Mouse (Mus musculus) retina, embryonic 14.5 days (tissue): ENCODE measurements around the gene Phactr1.
A peak's percentile ranks its signal among the peaks of the same experiment; 100 is the strongest.

Source experiments
- DNase-seq: peaks from one replicate; pipeline ENCODE4 v3.0.0-alpha.2; 2015; ENCODE audit warnings: low spot score

The Phactr1 gene

DNA sequence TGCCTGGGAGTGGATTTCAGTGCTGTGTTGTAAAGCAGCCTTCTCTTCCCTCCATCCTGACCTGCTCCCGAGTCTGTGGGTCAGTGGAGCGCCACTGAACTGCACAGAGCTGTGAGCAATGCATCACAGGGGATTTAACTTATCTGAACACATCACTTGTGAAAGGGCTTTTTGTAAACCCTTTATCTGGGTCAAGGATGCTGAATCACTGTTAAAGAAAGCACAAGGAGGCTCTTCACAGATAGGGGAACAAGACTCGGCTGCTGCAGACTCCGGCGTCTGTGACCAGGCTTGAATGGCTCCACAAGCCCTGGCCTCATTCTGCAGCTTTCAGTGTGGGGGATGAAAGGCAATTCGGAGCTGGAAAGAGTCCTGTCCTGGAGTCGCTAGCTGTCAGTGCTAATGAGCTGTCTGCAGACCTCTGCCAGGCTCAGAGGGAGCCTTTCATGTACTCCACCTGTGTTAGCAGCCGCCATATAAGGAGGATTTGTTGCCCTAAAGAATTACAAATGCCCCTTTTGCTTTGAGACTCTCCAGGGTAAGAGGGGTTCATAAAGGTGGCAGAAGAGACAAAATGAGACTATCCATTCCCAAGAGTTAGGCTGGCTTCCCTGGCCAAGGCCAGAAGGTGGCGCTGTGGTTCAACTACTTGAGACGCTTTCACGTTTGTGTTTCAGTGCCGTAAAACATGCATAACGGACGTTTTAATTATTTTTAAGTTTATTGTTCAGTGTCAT lies 502.2 kb downstream of the Phactr1 start:
- DNase-seq: peak; percentile 94

DNA sequence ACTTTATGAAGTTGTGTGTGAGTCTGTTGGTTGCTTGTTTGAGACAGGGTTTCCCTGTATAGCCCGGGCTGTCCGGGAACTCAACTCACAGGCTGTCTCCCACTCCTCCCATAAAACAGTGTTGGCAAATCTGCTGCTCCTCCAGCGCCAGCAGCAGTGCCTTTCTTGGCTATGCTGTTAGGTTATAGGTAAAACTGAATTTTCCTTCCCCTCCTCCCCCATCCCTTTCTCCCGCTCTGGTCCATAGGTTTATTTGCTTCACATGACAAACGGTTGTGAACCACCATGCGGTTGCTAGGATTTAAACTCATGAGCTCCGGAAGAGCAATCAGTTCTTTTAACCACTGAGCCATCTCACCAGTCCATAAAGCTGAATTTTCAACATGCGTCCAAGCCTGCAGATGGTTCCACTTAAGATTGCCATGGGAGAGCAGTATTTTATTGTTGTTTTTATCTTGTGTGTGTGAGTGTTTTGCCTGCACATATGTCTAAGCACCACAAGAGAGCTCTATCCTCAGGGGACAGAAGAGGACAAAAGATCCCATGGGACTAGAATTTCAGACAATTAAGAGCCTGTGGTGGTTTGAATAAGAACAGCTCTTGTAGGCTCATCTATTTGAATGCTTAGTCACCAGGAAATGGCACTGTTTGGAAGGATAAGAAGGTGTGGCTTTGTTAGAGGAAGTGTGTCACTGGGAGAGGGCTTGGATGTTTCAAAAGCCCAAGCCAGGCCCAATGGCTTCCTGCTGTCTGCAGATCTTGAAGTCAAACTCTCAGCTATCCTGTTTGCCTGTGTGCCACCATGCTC lies 503.0 kb downstream of the Phactr1 start:
- peak; percentile 49 for DNase-seq

DNA sequence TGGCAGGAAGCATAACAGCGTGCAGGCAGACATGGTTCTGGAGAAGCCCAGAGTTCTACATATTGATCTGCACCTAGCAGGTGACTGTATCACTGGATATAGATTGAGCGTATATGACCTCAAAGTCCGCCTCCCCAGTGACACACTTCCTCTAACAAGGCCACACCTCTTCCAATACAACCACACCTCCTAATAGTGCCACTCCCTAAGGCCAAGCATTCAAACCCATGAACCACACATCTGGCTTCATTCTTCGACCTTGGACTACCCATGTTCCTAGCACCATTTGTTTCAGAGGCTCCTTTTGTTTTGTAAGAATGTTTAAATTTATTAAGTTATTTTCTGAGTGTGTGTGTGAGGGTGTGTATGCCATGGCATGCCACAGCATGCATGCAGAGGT lies 507.3 kb downstream of the Phactr1 start:
- no peak for DNase-seq
